Mouse (Mus musculus) spleen, postnatal 4 days (tissue): ENCODE results near the gene Ak3.
A peak's percentile ranks its signal among the peaks of the same experiment; 100 is the strongest.

Source experiments
- DNase-seq, 2 experiments: peaks; one replicate each; pipeline ENCODE4 v3.0.0; 2022; ENCODE audit warnings: low spot score in 2 of 2

Gene Ak3

GRCm38 (mm10) chr19:29047334-29048170, at the start of gene Ak3:
Gene Ak3 (minus strand): TSS chr19:29047961.
- DNase-seq = peak; percentile 78 to 89

GRCm38 (mm10) chr19:29092194-29092593, 44.4 kb upstream of the Ak3 start:
- no peak for DNase-seq

- no peak for DNase-seq
These were observed 40.9 kb upstream of the Ak3 start for GRCm38 (mm10) chr19:29088628-29089027.

GRCm38 (mm10) chr19:29074802-29075201, 27.0 kb upstream of the Ak3 start:
- peak in 1 of 2 experiments; percentile 10 for DNase-seq

GRCm38 (mm10) chr19:29069195-29069594, 21.4 kb upstream of the Ak3 start:
- DNase-seq = peak in 1 of 2 experiments; percentile 13

GRCm38 (mm10) chr19:29066981-29067471, 19.3 kb upstream of the Ak3 start:
- peak; percentile 88 to 90 for DNase-seq

- DNase-seq = peak; percentile 85 to 89
These were observed 16.8 kb upstream of the Ak3 start for GRCm38 (mm10) chr19:29064451-29065102.

- peak; percentile 97 to 99 for DNase-seq
These were observed 16.0 kb upstream of the Ak3 start for GRCm38 (mm10) chr19:29063577-29064363.

- DNase-seq = peak; percentile 13 to 63
These were observed 15.2 kb upstream of the Ak3 start for GRCm38 (mm10) chr19:29063009-29063408.

- DNase-seq = no peak
These were observed 12.5 kb upstream of the Ak3 start for GRCm38 (mm10) chr19:29060299-29060698.

- no peak for DNase-seq
These were observed 11.9 kb upstream of the Ak3 start for GRCm38 (mm10) chr19:29059688-29060087.

- DNase-seq = no peak
These were observed 11.0 kb upstream of the Ak3 start for GRCm38 (mm10) chr19:29058741-29059140.

GRCm38 (mm10) chr19:29055469-29055868, 7.7 kb upstream of the Ak3 start:
- DNase-seq = no peak

- no peak for DNase-seq
These were observed 6.8 kb upstream of the Ak3 start for GRCm38 (mm10) chr19:29054594-29054993.

- DNase-seq = no peak
These were observed 5.0 kb upstream of the Ak3 start for GRCm38 (mm10) chr19:29052786-29053185.

- DNase-seq = no peak
These were observed 2.6 kb upstream of the Ak3 start for GRCm38 (mm10) chr19:29050186-29050980.

GRCm38 (mm10) chr19:29049401-29050075, 1.8 kb upstream of the Ak3 start:
- DNase-seq = no peak

- no peak for DNase-seq
These were observed 814 bp downstream of the Ak3 start for GRCm38 (mm10) chr19:29046961-29047333.

- DNase-seq = no peak
These were observed 1.7 kb downstream of the Ak3 start for GRCm38 (mm10) chr19:29045956-29046650.

- DNase-seq = no peak
These were observed 2.4 kb downstream of the Ak3 start for GRCm38 (mm10) chr19:29045369-29045768.
